Mouse (Mus musculus) limb, embryonic 15.5 days (tissue): ENCODE results near the gene Rnf17. TPM values are rescaled to one million over a fixed set of nuclear protein-coding genes. Genes with fewer than 3 reads are reported as not detected.
A peak's percentile ranks its signal among the peaks of the same experiment; 100 is the strongest.

ENCODE experiments used
- ATAC-seq: fragments of 200-750 bp; cut with Nextera tagmentation; 2 replicates; pipeline ENCODE4 v1.8.0; 2017; ENCODE audit warnings: low read depth, moderate TSS enrichment; ENCODE audit not compliant: insufficient number of reproducible peaks, low FRiP score, low TSS enrichment
- H3K27ac ChIP-seq: fragments of 300-500 bp; sonication (generic); 2 replicates; pipeline ENCODE4 v1.5.1; 2015; ENCODE audit warnings: moderate library complexity, mild to moderate bottlenecking, inconsistent platforms
- H3K27me3 ChIP-seq: fragments of 300-500 bp; sonication (generic); 2 replicates; pipeline ENCODE4 v1.6.1; 2015; ENCODE audit warnings: inconsistent platforms
- H3K36me3 ChIP-seq: fragments of 300-500 bp; sonication (generic); 2 replicates; pipeline ENCODE4 v1.6.1; 2015; ENCODE audit warnings: inconsistent platforms
- H3K4me1 ChIP-seq: fragments of 300-500 bp; sonication (generic); 2 replicates; pipeline ENCODE4 v1.6.1; 2015; ENCODE audit warnings: inconsistent platforms
- H3K4me2 ChIP-seq: fragments of 300-500 bp; sonication (generic); 2 replicates; pipeline ENCODE4 v1.6.1; 2015; ENCODE audit warnings: mild to moderate bottlenecking, inconsistent platforms
- H3K4me3 ChIP-seq: fragments of 300-500 bp; sonication (generic); 2 replicates; pipeline ENCODE4 v1.5.1; 2015; ENCODE audit warnings: mild to moderate bottlenecking, inconsistent platforms
- H3K9ac ChIP-seq: fragments of 300-500 bp; sonication (generic); 2 replicates; pipeline ENCODE4 v1.6.1; 2015; ENCODE audit warnings: inconsistent platforms
- H3K9me3 ChIP-seq: fragments of 300-500 bp; sonication (generic); 2 replicates; pipeline ENCODE4 v1.6.1; 2016; ENCODE audit warnings: inconsistent platforms
- WGBS: fragments of 180-500 bp; shearing (Covaris S2); methylation state at CpG from one replicate; pipeline ENCODE4 v1.1.7; 2015; 5-methylcytosine and 5-hydroxymethylcytosine counted together
- polyA plus RNA-seq: library from polyadenylated mRNA; unstranded; fragments of >200 nt; fragmentation: Nextera tagmentation; extraction: Ambion mirVana; gene quantifications from 2 replicates; pipeline ENCODE4 v1.2.1, GENCODE M21; 2015

The Rnf17 gene
- polyA plus RNA-seq, 1 experiment from 2014 or later, result 0.83 TPM

DNA sequence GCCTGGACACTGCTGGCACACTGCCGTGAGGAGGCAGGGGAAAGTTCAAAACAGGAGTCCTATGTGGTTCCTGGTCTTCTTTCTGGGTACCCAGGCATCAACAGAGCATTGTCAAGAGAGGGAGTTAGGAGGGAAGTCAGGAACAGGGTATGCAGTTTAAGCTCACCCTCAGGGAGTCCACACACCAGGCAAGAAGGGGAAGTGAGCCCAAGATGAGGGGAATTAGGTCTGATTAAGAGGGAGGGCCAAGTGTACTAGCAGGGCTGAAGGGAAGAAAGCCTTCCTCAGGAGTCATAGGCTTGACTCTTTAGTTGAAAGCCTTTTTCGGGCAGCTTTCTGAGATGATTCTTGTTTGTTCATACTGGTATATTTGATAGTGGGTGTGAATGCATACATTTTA lies 112.4 kb downstream of the Rnf17 start:
- Histone ChIP-seq H3K27me3 (no peaks in the 10 kb centered on the region), H3K4me2 (no peak overlapping the region), H3K4me3 (no peak overlapping the region), H3K4me1 (no peaks in the 10 kb centered on the region), H3K36me3 (no peaks in the 10 kb centered on the region), H3K9me3 (no peaks in the 10 kb centered on the region), H3K9ac (no peak overlapping the region), H3K27ac (no peak overlapping the region)
- no peak for ATAC-seq
- 82% methylated on average over 2 of the region's 2 CpGs for whole genome bisulfite sequencing

DNA sequence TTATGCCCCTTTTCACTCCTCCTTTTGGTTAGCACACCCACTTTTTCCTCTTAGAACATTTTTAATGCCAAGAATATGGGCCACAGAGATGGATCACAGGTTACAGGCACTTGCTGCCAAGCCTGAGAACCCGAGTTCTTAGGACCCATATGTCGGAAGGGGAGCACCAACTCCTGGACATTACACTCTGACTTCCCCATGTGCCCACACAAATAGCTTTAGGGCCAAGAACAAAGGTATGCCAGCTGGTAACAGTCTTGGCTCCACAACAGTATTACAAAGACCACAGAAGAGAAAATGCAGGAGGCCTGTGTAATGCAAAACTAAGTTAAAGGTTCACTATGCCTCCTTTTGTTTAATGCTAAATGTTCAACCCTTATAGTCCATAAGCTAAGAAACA lies 128.4 kb downstream of the Rnf17 start:
- Histone ChIP-seq H3K4me3 (no peak overlapping the region), H3K27ac (no peak overlapping the region), H3K9ac (no peak overlapping the region), H3K27me3 (no peaks in the 10 kb centered on the region), H3K36me3 (peaks cover 23% of the 10 kb centered on the region; the same call in 1 of the 2 replicates), H3K9me3 (no peaks in the 10 kb centered on the region), H3K4me2 (no peak overlapping the region), H3K4me1 (no peaks in the 10 kb centered on the region)
- no peak for ATAC-seq
- WGBS, result 83% methylated on average over 2 of the region's 2 CpGs

DNA sequence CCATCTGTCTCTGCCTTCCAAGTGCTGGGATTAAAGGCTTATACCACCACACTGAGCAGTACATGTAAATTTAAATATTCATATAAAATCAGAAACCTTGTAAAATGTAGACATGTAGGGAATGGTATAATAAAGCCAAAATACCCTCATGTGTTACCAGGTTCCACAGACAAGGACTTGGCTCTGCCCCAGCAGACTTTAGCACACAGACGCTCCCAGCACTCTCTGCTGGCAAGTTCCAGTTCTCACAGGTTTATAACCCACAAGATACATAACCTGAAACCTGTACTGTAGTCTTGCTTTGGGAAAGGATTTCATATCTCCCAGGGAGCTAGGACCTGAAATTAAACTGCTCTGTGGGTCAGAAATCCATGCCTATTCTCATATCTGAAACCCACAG lies 142.6 kb downstream of the Rnf17 start:
- Histone ChIP-seq H3K4me2 (no peak overlapping the region), H3K4me1 (no peaks in the 10 kb centered on the region), H3K9ac (no peak overlapping the region), H3K27ac (no peak overlapping the region), H3K27me3 (no peaks in the 10 kb centered on the region), H3K4me3 (no peak overlapping the region), H3K9me3 (no peaks in the 10 kb centered on the region), H3K36me3 (no peaks in the 10 kb centered on the region)
- ATAC-seq, result no peak
- 26% methylated on average over 1 of the region's 1 CpGs for WGBS

DNA sequence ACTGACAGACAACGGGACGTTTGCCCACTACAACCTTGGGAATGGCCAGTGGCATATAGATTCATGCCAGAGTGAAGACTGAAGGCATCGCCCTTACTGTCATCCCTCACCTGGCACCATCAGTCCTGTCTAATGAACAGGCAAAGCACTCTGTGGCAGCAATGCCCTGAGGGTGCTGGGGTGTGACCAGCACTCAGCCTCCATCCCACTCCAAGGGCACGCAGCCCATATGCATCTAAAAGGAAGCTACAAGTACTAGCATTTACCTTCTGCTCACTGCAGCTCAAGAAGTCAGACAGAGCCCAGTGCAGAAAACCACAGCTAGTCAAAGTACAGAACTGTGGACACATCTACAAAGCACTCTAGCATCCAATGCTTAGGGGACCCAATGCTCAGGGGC lies 143.1 kb downstream of the Rnf17 start:
- no peak overlapping the region for H3K4me3 ChIP-seq
- no peak for ATAC-seq
- no peak overlapping the region for H3K4me2 ChIP-seq
- H3K9ac ChIP-seq, result no peak overlapping the region
- no peaks in the 10 kb centered on the region for H3K27me3 ChIP-seq
- no peaks in the 10 kb centered on the region for H3K36me3 ChIP-seq
- H3K9me3 ChIP-seq, result no peaks in the 10 kb centered on the region
- 92% methylated on average over 4 of the region's 4 CpGs for WGBS
- no peaks in the 10 kb centered on the region for H3K4me1 ChIP-seq
- no peak overlapping the region for H3K27ac ChIP-seq

DNA sequence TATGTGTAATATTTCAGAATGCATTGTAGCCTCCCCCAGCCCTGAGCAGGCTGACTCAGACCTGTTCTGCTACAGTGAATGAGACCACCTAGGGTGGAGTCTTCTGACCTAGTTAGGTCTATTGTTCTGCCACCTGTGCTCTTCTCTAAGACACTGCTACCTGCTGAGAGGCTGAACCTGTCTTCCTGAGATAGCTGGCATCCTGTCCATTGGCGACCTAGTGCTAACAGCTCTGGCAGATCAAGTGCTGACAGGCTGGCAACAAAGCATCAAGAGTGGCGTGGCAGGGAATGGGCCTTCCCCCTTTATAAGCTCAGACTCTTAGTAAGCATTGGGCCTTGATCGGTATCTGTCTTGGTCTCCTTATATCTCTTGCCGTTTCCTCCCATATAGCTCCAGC lies 148.6 kb downstream of the Rnf17 start:
- H3K4me2 ChIP-seq, result no peak overlapping the region
- H3K9ac ChIP-seq, result no peak overlapping the region
- no peaks in the 10 kb centered on the region for H3K4me1 ChIP-seq
- H3K9me3 ChIP-seq, result no peaks in the 10 kb centered on the region
- H3K27ac ChIP-seq, result no peak overlapping the region
- H3K4me3 ChIP-seq, result no peak overlapping the region
- H3K27me3 ChIP-seq, result no peaks in the 10 kb centered on the region
- ATAC-seq, result no peak
- WGBS, result 90% methylated on average over 4 of the region's 4 CpGs
- peaks cover 19% of the 10 kb centered on the region for H3K36me3 ChIP-seq

DNA sequence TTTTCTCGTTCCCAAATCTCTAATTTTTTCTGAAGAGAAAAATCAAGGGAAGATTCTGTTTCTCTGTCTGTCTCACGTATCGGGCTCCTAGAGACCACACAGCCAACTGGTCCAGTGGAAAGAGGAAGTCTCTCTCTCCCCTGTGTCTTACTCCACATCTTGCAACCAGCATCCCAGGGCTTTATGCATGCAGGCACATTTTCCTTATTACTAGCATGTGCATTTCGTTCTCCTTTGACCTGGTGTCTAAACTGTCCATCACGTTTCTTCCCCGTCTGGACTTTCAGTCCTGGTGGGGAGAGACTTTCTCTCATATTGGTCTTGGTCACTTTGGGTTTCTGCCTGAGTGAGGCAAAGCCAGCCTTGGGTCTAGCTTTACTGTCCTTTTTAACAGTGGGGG lies 150.5 kb downstream of the Rnf17 start:
- no peak for ATAC-seq
- H3K9me3 ChIP-seq, result no peaks in the 10 kb centered on the region
- no peak overlapping the region for H3K4me3 ChIP-seq
- no peak overlapping the region for H3K9ac ChIP-seq
- H3K27ac ChIP-seq, result no peak overlapping the region
- WGBS, result 87% methylated on average over 6 of the region's 6 CpGs
- H3K4me2 ChIP-seq, result no peak overlapping the region
- H3K36me3 ChIP-seq, result peaks cover 19% of the 10 kb centered on the region
- H3K27me3 ChIP-seq, result no peaks in the 10 kb centered on the region
- no peaks in the 10 kb centered on the region for H3K4me1 ChIP-seq

DNA sequence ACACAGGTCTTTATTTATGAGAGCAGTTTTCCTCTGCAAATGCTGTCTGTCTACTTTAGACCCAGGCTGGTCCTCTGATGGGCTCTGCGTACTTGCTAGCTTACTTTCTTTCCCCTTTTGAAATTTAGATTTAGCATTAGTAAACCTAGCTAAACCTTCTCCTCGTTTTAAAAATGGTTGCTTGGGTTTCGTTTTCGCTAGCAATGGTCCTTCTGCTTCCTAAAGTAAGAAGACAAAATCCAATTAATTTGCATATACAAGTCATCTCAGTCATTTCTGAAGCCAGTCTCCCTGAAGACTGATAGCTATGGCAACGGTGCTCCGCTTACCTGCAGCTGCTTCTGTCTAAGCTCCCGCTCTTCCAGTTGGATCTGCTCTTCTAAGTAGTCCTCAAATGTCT lies 150.9 kb downstream of the Rnf17 start:
- no peak overlapping the region for H3K4me2 ChIP-seq
- peaks cover 19% of the 10 kb centered on the region for H3K36me3 ChIP-seq
- ATAC-seq, result no peak
- H3K27me3 ChIP-seq, result no peaks in the 10 kb centered on the region
- H3K4me1 ChIP-seq, result no peaks in the 10 kb centered on the region
- no peak overlapping the region for H3K4me3 ChIP-seq
- no peak overlapping the region for H3K27ac ChIP-seq
- no peaks in the 10 kb centered on the region for H3K9me3 ChIP-seq
- WGBS, result 91% methylated on average over 7 of the region's 7 CpGs
- H3K9ac ChIP-seq, result no peak overlapping the region

DNA sequence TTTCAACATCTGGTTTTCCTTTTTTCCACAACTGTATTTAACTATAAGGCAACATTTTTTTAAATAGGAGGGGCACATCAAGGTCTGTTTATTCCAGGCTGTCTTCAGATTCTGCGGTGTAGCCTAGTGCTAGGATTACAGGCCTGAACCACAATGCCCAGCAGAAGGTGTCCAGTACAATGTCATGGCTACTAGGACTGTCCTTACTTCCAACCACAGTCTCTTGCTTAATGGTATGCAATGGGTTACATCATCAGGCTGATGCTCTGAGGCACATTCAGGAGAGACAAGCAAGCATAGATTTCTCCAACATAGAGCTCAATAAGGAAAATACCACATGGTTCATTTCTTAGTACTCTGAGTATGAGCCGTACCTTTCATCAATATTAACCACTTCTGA lies 152.3 kb downstream of the Rnf17 start:
- no peak overlapping the region for H3K4me3 ChIP-seq
- H3K4me1 ChIP-seq, result no peaks in the 10 kb centered on the region
- no peak overlapping the region for H3K4me2 ChIP-seq
- 97% methylated on average over 2 of the region's 2 CpGs for WGBS
- H3K36me3 ChIP-seq, result peaks cover 23% of the 10 kb centered on the region
- no peak overlapping the region for H3K9ac ChIP-seq
- ATAC-seq, result no peak
- no peaks in the 10 kb centered on the region for H3K27me3 ChIP-seq
- H3K9me3 ChIP-seq, result no peaks in the 10 kb centered on the region
- H3K27ac ChIP-seq, result no peak overlapping the region

DNA sequence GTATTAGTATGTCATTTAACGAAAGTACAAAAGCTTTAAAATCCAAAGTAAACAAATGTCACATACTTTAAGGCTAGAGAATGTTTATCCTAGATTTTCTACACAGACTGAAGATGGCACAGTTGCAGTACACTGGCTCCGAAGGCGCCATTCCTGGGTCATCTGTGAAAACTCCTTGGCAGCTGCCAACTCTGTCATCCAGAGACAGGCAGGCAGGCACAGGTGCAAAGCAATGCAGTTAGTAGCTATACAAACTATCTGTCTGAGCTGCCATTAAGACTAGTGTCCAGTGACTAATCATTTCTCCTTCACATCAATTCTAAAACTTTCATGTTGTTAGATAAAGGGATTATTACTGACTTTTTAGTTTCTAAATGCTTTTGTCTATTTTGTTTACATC lies 156.8 kb downstream of the Rnf17 start:
- Histone ChIP-seq H3K4me1 (no peaks in the 10 kb centered on the region), H3K9ac (no peak overlapping the region), H3K4me2 (no peak overlapping the region), H3K4me3 (no peak overlapping the region), H3K27me3 (no peaks in the 10 kb centered on the region), H3K36me3 (peaks cover 22% of the 10 kb centered on the region), H3K9me3 (no peaks in the 10 kb centered on the region), H3K27ac (no peak overlapping the region)
- WGBS, result 93% methylated on average over 3 of the region's 3 CpGs
- no peak for ATAC-seq

DNA sequence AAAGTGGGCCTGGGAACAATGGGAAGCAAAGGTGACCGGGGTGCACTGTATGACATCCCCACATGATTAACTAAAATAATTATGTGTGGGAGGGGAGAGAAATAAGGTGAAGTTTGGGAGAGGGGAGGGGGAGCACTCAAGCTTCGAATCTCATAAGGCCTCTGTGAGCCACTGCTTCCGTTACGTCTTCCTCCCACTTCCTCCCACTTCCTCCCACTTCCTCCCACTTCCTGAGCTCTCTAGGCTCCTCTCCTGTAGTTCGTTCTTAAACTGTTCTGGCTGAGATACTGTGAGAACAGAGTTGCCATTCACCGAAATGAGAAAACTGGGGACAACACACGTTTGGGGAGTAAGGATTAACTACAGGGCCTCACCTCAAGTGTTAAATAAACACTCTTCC lies 165.1 kb downstream of the Rnf17 start:
- Histone ChIP-seq H3K27me3 (no peaks in the 10 kb centered on the region), H3K4me3 (no peak overlapping the region), H3K27ac (no peak overlapping the region), H3K36me3 (peaks cover 13% of the 10 kb centered on the region), H3K9me3 (no peaks in the 10 kb centered on the region), H3K4me2 (no peak overlapping the region), H3K4me1 (no peaks in the 10 kb centered on the region; the same call in 1 of the 2 replicates), H3K9ac (no peak overlapping the region)
- WGBS, result 69% methylated on average over 7 of the region's 7 CpGs
- no peak for ATAC-seq

DNA sequence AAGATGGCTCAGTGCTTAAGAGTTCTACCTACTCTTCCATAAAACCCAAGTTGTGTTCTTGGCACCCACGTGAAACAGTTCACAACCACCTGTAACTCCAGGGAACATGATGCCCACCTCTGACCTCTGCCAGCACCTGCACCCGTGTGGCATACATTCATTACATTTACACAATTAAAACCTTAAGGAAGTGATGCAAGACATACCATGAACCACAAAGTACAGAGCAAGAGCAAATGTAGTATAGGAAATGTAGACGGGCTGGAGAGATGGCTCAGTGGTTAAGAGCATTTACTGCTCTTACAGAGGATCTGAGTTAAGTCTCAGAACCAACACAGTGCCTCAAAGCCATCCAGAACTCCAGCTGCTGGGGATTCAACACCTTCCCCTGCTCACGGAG lies 166.7 kb downstream of the Rnf17 start:
- no peak overlapping the region for H3K27ac ChIP-seq
- no peak overlapping the region for H3K9ac ChIP-seq
- no peak overlapping the region for H3K4me3 ChIP-seq
- 72% methylated on average over 4 of the region's 4 CpGs for WGBS
- H3K27me3 ChIP-seq, result no peaks in the 10 kb centered on the region
- no peak overlapping the region for H3K4me2 ChIP-seq
- no peaks in the 10 kb centered on the region; the same call in 1 of the 2 replicates for H3K36me3 ChIP-seq
- H3K9me3 ChIP-seq, result no peaks in the 10 kb centered on the region
- no peak for ATAC-seq
- H3K4me1 ChIP-seq, result no peaks in the 10 kb centered on the region; the same call in 1 of the 2 replicates

DNA sequence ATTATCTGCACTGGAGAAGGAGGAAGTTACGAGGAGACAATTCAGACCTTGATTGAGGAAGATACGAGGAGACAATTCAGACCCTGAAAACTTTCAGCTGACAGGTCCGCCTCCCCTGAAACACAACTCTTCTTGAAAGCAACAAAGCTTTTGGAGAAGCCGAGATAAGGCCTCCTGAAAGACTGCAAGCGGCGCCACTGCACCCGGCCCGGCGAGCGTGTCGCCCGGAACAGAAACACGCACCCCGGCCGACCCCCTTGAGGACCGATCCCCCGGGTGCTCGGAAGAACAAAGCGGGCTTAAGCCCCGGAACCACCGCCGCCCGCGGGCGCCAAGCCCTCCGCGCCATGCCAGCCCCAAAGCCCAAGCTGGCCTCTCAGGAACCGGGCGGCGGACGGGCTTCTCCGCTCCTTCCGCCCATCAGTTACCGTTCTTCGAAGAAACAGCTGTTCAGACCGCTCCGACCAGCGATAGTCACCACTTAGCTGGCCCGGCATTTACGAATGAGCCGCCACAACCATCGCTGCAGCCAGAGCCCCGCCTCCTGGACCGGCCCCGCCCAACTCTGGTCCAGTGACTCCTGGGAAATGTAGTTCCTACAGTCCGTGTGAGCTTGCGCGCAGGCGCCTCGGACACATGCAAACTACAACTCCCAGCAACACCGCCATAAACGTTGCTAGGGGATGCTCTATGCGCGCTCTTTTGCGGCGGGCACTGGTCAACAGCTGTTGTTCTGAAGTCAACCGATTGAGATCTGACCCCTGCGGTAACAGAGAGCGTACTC lies 169.1 kb downstream of the Rnf17 start:
- WGBS, result under 1% methylated on average over 59 of the region's 59 CpGs
- peak overlapping the region; percentile 61 for H3K9ac ChIP-seq
- H3K27me3 ChIP-seq, result no peaks in the 10 kb centered on the region
- peak overlapping the region; percentile 87 for H3K4me3 ChIP-seq
- peak; percentile 97 for ATAC-seq
- H3K27ac ChIP-seq, result peak overlapping the region; percentile 78
- H3K4me2 ChIP-seq, result peak overlapping the region; percentile 83
- peaks cover 7% of the 10 kb centered on the region for H3K4me1 ChIP-seq
- no peaks in the 10 kb centered on the region for H3K36me3 ChIP-seq
- H3K9me3 ChIP-seq, result no peaks in the 10 kb centered on the region

DNA sequence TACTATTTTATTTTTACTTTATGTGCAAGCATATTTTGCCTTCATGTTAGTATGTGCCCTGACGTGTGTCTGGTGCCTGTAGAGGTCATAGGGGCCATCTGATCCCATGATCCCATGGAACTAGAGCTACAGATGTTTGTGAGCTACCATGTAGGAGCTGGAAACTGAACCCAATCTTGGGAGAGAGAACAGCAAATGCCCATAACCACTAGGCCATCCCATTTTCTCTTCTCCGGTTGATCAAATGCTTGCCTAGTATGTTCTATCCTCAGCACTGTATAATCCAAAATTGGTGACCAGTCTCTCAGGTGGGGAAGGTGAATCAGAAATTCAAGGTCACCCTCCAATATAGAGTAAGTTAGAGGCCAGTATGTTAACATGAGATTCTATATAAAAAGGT lies 170.2 kb downstream of the Rnf17 start:
- no peak overlapping the region for H3K9ac ChIP-seq
- 72% methylated on average over 2 of the region's 2 CpGs for WGBS
- no peak for ATAC-seq
- no peaks in the 10 kb centered on the region for H3K9me3 ChIP-seq
- no peak overlapping the region for H3K4me2 ChIP-seq
- no peak overlapping the region for H3K4me3 ChIP-seq
- H3K4me1 ChIP-seq, result peaks cover 7% of the 10 kb centered on the region
- H3K36me3 ChIP-seq, result no peaks in the 10 kb centered on the region
- no peaks in the 10 kb centered on the region for H3K27me3 ChIP-seq
- no peak overlapping the region for H3K27ac ChIP-seq
